Mouse (Mus musculus): ENCODE results near the gene Mmp9. TPM values are rescaled to one million over a fixed set of nuclear protein-coding genes. Genes with fewer than 3 reads are reported as not detected.

Gene Mmp9
- polyA plus RNA-seq, 1 experiment = 363 TPM

- H3K4me3 ChIP-seq (replicated peaks; ENCODE audit: control insufficient read depth, low read depth, low read length) = no peak overlapping the region
- peaks cover 8% of the 10 kb centered on the region for H3K4me1 ChIP-seq (ENCODE audit: control insufficient read depth, insufficient read depth, low read length)
- no peak overlapping the region for H3K27ac ChIP-seq (ENCODE audit: control insufficient read depth, insufficient read depth, low read depth, low read length, poor library complexity)
- no peak for TF ChIP-seq CTCF (IDR thresholded peaks at IDR 0.05; ENCODE audit: control insufficient read depth, insufficient read depth, low read length)
- no peak for TF ChIP-seq POLR2A (IDR thresholded peaks at IDR 0.05; ENCODE audit: borderline replicate concordance, control insufficient read depth, low read depth, low read length)
- 90% methylated on average over 3 of the region's 3 CpGs for WGBS
Observed at GRCm38 (mm10) chr2:164909100-164909499, 31.5 kb upstream of the Mmp9 start.

GRCm38 (mm10) chr2:164909542-164909941 lies 31.0 kb upstream of the Mmp9 start:
- Histone ChIP-seq H3K4me3 (replicated peaks; ENCODE audit: control insufficient read depth, low read depth, low read length) (peak overlapping the region; percentile 10), H3K4me1 (ENCODE audit: control insufficient read depth, insufficient read depth, low read length) (peaks cover 8% of the 10 kb centered on the region), H3K27ac (ENCODE audit: control insufficient read depth, insufficient read depth, low read depth, low read length, poor library complexity) (peak overlapping the region; percentile 1; the same call in 1 of the 2 replicates)
- WGBS = 79% methylated on average over 1 of the region's 1 CpGs
- TF ChIP-seq CTCF (IDR thresholded peaks at IDR 0.05; ENCODE audit: control insufficient read depth, insufficient read depth, low read length) = peak; percentile 75
- no peak for TF ChIP-seq POLR2A (IDR thresholded peaks at IDR 0.05; ENCODE audit: borderline replicate concordance, control insufficient read depth, low read depth, low read length)

- Histone ChIP-seq H3K4me3 (replicated peaks; ENCODE audit: control insufficient read depth, low read depth, low read length) (peak overlapping the region; percentile 75), H3K27ac (ENCODE audit: control insufficient read depth, insufficient read depth, low read depth, low read length, poor library complexity) (peak overlapping the region; percentile 100), H3K4me1 (ENCODE audit: control insufficient read depth, insufficient read depth, low read length) (peaks cover 8% of the 10 kb centered on the region)
- TF ChIP-seq POLR2A (IDR thresholded peaks at IDR 0.05; ENCODE audit: borderline replicate concordance, control insufficient read depth, low read depth, low read length) = no peak
- no peak for TF ChIP-seq CTCF (IDR thresholded peaks at IDR 0.05; ENCODE audit: control insufficient read depth, insufficient read depth, low read length)
- 3% methylated on average over 37 of the region's 37 CpGs for WGBS
Observed at GRCm38 (mm10) chr2:164910360-164911061, 30.1 kb upstream of the Mmp9 start.

- WGBS = under 1% methylated on average over 91 of the region's 91 CpGs
- peak within 1 kb of the TSS; percentile 100 for H3K27ac ChIP-seq (ENCODE audit: control insufficient read depth, insufficient read depth, low read depth, low read length, poor library complexity)
- peak within 1 kb of the TSS; percentile 84 for H3K4me3 ChIP-seq (replicated peaks; ENCODE audit: control insufficient read depth, low read depth, low read length)
- peaks cover 8% of the 10 kb centered on the region for H3K4me1 ChIP-seq (ENCODE audit: control insufficient read depth, insufficient read depth, low read length)
- TF ChIP-seq CTCF (IDR thresholded peaks at IDR 0.05; ENCODE audit: control insufficient read depth, insufficient read depth, low read length) (no peak), POLR2A (IDR thresholded peaks at IDR 0.05; ENCODE audit: borderline replicate concordance, control insufficient read depth, low read depth, low read length) (no peak; the same call in 1 of the 2 replicates)
Observed at GRCm38 (mm10) chr2:164911086-164912048, 29.2 kb upstream of the Mmp9 start, which contains the start of gene Zfp335. Gene Zfp335 (minus strand): TSS chr2:164911757.

- TF ChIP-seq CTCF (IDR thresholded peaks at IDR 0.05; ENCODE audit: control insufficient read depth, insufficient read depth, low read length) (no peak), POLR2A (IDR thresholded peaks at IDR 0.05; ENCODE audit: borderline replicate concordance, control insufficient read depth, low read depth, low read length) (no peak)
- Histone ChIP-seq H3K27ac (ENCODE audit: control insufficient read depth, insufficient read depth, low read depth, low read length, poor library complexity) (peak overlapping the region; percentile 100), H3K4me3 (replicated peaks; ENCODE audit: control insufficient read depth, low read depth, low read length) (peak overlapping the region; percentile 84), H3K4me1 (ENCODE audit: control insufficient read depth, insufficient read depth, low read length) (peaks cover 10% of the 10 kb centered on the region)
- WGBS = 3% methylated on average over 12 of the region's 12 CpGs
Observed at GRCm38 (mm10) chr2:164912151-164912550, 28.4 kb upstream of the Mmp9 start.

GRCm38 (mm10) chr2:164912749-164913427 lies 27.7 kb upstream of the Mmp9 start:
- Histone ChIP-seq H3K4me1 (ENCODE audit: control insufficient read depth, insufficient read depth, low read length) (peaks cover 12% of the 10 kb centered on the region), H3K27ac (ENCODE audit: control insufficient read depth, insufficient read depth, low read depth, low read length, poor library complexity) (peak overlapping the region; percentile 78), H3K4me3 (replicated peaks; ENCODE audit: control insufficient read depth, low read depth, low read length) (no peak overlapping the region)
- TF ChIP-seq POLR2A (IDR thresholded peaks at IDR 0.05; ENCODE audit: borderline replicate concordance, control insufficient read depth, low read depth, low read length) (no peak), CTCF (IDR thresholded peaks at IDR 0.05; ENCODE audit: control insufficient read depth, insufficient read depth, low read length) (no peak)
- 59% methylated on average over 9 of the region's 9 CpGs for WGBS

- TF ChIP-seq CTCF (IDR thresholded peaks at IDR 0.05; ENCODE audit: control insufficient read depth, insufficient read depth, low read length) = no peak
- no peak for TF ChIP-seq POLR2A (IDR thresholded peaks at IDR 0.05; ENCODE audit: borderline replicate concordance, control insufficient read depth, low read depth, low read length)
- Histone ChIP-seq H3K27ac (ENCODE audit: control insufficient read depth, insufficient read depth, low read depth, low read length, poor library complexity) (peak overlapping the region; percentile 78), H3K4me3 (replicated peaks; ENCODE audit: control insufficient read depth, low read depth, low read length) (no peak overlapping the region), H3K4me1 (ENCODE audit: control insufficient read depth, insufficient read depth, low read length) (peaks cover 12% of the 10 kb centered on the region)
- WGBS = 21% methylated on average over 2 of the region's 2 CpGs
Observed at GRCm38 (mm10) chr2:164913428-164913786, 27.2 kb upstream of the Mmp9 start.
